Mouse (Mus musculus) urinary bladder, postnatal 25 days (tissue): Measurements from ENCODE around the gene Gm26602.
"Not testable (repeated sequence)": the region's sequence is repeated elsewhere in the genome, so short reads cannot be mapped to it uniquely, and the experiment has no call there.

Experiments used
- DNase-seq: peaks from one replicate; pipeline ENCODE4 v3.0.0; 2022; ENCODE audit warnings: low spot score

Gm26602 gene

DNA sequence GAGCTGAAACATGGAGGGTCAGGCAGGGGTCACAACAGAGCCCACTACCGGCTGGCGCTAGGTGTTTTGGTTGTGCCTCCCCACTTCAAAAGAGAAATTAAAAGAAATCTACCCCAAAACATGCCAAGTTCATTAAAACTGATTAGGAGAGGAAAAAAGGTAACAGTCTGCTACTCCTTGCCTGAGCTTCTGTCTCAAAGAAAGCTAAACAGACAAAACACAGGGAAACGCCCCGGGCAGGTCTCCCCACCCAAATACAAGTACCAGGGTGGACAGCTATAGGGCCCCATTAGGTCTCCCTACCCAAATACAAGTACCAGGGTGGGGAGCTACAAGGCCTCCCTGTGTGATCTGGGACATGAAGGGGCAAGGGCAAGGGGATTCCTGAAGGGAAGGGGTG lies at the start of gene Gm26602:
Gm26602 (plus strand) TSS at position 301 of the 400 bp plus-strand sequence.
- DNase-seq, result no peak

DNA sequence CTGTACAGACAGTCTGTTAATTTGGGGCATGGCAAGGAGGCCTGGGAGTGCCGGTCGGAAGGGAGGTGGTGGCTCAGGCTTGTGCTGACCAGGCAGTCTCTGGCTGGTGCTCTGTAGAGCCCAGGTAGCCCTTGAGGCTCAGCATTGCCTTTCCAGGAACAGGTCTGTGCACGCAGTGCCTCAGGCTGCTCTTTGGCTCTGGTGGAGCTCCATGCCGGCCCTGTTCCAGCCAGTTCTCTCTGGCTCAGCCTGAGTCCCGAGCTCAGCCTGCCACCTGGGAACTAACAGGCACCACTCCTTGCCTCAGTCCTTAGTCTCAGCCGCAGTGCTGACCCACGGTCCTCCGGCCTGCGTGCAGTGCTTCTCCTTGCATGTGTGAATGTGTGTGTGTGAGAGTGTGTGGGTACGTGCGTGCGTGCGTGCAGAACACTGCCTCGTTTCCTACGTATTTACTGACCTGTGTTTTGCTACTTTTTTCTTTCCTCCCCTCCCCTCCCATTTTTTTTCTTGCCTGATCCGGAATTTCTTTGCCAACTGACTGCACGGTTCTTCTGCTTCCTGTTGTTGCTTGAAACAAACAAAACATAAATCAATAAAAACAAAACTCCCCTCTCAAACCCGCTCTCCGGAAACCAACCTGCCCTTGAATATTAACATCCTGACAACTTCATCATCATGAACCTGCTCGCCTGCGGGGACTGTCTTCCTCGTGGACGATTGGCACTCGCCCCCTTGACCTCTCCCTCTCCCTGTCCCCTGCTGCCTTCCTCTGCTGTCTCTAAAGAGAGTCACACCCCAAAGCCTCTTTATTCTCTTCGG lies 49.2 kb upstream of the Gm26602 start:
- no peak for DNase-seq

- no peak for DNase-seq
Measured at GRCm38 (mm10) chr10:79862049-79862788, 48.4 kb upstream of the Gm26602 start.

DNA sequence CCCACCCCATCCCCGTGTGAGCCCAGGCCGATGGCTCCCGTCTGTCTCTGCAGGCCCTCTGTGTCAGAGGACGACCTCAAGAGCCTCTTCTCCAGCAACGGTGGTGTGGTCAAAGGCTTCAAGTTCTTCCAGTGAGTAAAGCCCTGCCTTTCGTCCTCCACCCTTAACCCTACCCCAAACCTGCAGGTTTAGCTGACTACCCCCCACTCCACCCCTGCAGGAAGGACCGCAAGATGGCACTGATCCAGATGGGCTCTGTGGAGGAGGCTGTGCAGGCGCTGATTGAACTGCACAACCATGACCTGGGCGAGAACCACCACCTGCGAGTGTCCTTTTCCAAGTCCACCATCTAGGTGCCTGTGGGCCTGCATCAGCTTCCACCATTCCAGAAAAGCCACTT lies 47.7 kb upstream of the Gm26602 start:
- DNase-seq, result no peak

GRCm38 (mm10) chr10:79864351-79865188 lies 46.1 kb upstream of the Gm26602 start:
- no peak for DNase-seq

DNA sequence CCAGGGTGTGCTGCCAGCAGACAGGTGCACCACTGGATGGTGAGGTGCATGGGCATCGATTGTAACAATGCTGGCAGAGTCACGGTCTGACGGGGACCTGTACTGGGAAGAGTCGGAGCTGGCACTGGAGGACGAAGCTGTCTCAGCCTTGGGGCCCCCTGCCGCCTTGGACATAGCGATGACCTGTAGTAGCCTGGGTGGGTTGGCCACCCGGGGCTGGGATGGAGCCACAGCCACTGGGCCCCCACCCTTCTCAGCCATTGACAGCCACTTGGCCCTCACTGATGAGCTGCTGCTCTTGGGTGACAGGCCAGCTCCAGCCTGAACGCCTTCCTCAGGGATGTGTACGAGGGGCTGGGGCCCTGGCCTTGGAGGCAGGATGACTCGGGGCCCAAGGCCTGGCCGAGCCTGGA lies 45.5 kb upstream of the Gm26602 start:
- DNase-seq, result no peak

- DNase-seq, result no peak
Measured at GRCm38 (mm10) chr10:79865801-79866295, 44.8 kb upstream of the Gm26602 start.

GRCm38 (mm10) chr10:79866601-79867000 lies 44.1 kb upstream of the Gm26602 start:
- DNase-seq, result no peak

DNA sequence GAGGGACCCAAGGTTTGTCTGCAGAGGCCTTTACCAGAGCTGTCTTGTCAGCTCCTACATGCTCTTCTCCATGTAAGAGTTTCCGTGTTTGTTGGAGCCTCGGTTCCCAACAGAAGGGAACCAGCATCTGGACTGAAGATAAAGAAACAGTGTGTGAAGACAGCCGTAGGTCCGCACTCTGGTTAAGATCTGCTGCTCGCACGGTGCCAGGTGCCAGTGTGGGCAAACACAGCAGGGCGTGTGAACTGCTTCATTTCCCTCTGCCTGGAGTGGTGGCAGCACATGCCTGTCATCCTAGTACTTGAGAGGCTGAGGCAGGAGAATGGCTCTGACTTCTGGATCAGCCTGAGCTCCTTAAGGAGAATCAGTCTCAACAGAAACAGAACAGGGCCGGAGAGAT lies 38.8 kb upstream of the Gm26602 start:
- no peak for DNase-seq

- DNase-seq, result no peak
Measured at GRCm38 (mm10) chr10:79872862-79873261, 37.8 kb upstream of the Gm26602 start.

DNA sequence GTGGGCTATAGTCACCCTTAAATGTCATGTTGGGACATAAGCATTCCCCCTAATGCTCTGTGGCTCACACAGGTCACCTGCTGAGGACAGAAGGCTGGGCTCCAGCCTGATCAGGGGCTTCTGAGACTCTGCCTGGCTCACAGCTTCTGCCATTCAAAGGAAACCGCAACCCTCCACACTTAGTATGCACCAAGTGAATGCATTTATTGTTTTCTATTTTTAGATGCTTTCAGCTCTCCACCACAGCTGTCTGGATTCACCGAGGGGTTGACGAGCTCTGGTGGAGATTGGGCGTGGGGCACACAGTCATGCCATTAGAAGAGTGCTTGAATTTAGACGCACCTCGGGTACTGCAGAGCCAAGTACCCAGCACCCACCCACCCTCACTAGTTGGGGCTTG lies 37.3 kb upstream of the Gm26602 start:
- DNase-seq, result no peak

DNA sequence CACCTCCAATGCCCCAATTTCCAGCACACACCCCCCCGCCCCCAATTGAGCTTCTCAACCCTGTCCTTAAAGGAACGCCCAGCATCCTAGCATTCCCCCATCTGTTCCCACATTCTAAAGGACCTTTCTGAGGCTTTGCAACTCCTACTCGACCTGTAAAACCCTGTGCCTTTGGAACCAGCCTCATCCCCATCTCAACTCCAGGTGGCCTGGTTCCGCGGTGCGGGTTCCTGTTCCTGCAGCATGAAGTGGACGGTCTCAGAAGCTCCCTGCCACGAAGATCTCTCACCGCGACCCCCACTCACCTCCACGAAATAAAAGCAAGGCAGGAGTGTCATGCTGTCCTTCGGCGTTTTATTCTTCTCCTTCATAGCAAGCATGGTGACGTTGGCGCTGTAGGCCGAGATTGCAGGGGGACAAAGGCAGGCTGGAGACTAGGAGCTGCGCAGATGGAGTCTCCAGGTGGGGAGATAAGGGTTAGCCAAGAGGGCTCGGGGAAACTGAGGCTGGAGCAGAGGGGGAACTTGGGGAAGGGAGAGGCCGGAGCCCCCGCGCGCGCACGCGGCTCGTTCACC lies 36.9 kb upstream of the Gm26602 start:
- DNase-seq, result no peak

GRCm38 (mm10) chr10:79874290-79874862 lies 36.3 kb upstream of the Gm26602 start, which contains the start of the genes Prtn3 and Plppr3:
Prtn3 (plus strand) TSS chr10:79874476.
Plppr3 (minus strand) TSS chr10:79874634.
- no peak for DNase-seq

DNA sequence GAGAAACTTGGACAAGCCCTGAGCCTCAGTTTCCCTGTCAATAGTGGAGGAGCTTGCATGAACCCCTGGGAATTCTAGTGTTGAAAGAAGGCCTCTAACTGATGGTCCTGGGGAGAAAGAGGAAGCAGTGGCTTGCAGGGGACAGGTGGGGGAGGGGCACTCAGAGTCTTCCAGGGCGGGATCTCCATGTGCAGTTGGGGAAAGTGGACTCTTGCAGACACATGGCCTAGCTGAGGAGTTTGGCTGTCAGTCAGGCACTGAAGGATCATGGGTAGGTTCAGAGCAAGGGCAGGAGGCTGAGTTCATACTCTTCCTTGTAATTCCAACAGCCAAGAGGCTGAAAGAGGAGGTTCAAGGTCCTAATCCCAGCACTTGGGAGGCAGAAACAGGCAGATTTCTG lies 33.5 kb upstream of the Gm26602 start:
- no peak for DNase-seq

DNA sequence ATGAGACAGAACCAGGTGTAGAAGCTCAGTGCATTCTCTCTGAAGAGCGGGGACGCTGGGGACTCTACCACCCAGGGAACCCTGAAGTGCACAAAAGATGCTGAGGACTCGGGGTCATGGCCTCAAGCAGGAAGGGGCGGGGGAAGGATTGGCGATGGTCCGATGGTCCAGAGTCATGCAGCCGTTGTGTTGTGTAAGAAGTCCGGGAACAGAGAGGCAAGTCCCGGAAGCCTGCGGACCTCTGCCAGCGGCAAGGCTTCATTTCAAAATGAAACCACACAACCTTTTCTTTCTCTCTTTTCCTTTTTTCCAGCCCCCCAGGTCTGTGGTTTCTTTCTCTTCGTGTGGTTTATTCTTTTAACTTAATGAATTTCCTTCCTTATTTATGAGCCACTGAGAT lies 32.9 kb upstream of the Gm26602 start:
- DNase-seq, result no peak

DNA sequence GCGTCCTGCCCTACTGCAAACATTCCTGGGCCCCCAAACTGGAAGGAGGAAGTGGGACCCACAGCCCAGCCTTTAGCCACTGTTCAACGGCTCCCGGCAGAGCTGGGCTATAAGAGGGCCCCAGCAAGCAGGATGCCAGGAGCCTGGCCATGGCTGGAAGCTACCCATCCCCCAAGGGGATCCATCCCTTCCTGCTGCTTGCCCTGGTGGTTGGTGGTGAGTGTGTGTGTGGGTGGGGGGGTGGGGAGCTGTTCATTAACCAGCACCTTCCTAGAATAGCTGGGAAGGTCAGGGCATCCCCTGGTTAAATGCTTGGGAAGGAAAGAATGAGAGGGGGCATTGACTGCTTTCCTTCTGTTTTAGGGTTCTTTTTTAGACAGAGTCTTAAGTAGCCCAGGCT lies 31.1 kb upstream of the Gm26602 start:
- DNase-seq, result no peak

- no peak for DNase-seq
Measured at GRCm38 (mm10) chr10:79880721-79881120, 29.9 kb upstream of the Gm26602 start.

DNA sequence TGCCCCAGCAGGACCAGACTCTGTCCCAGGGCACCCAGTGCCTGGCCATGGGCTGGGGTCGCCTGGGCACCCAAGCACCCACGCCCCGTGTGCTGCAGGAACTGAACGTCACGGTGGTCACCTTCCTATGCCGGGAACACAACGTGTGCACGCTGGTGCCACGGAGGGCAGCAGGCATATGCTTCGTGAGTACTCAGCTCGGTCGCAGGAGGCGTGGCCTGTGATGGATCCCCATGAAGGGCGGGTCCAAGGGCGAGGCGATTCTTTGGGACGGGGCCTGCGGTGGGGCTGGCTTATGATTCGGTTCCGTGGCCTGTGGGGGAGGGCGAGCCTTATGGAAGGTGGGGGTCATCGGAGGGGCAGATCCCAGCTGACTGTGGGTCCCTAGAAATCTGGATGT lies 28.7 kb upstream of the Gm26602 start:
- DNase-seq, result no peak

- peak; percentile 81 for DNase-seq
Measured at GRCm38 (mm10) chr10:79883297-79884084, 27.2 kb upstream of the Gm26602 start.

DNA sequence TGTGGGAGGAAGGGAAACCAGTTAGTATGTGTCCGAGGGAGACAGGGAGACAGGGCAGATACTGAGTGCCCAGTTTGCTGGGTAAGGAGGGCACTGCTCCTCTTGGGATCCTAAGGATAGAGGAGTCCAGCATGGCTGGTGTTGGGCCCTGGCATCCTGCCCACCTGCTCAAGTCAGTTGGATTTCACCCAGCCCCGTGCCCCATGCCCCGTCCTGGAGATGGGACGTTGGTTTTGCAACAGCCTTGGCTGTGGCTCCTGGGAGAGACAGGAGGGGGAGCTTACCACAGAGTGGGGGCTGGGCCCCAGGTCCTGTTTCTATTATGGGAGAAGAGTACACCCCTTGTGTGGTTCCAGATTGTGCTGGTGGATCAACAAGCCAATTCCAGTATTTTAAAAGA lies 26.2 kb upstream of the Gm26602 start:
- no peak for DNase-seq

DNA sequence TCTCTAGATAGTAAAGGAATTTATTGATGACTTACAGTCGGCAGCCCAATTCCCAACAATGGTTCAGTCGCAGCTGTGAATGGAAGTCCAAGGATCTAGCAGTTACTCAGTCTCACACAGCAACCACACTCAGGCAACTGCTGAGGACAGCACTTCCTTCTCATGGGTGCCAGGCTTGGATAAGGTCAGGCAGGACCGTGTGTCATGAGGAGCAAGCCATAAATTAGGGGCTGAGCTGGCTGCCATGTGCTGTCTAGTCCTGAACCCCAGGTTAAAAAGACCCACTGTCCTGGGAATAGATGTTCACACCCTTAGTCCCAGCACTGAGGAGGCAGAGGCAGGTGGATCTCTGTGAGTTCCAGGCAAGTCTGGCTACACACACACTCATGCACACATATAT lies 25.7 kb upstream of the Gm26602 start:
- not testable (repeated sequence) for DNase-seq
